Mouse (Mus musculus) naive thymus-derived CD4-positive, alpha-beta T cell, adult 5 months (primary cell): ENCODE data around the gene Gm42372. TPM values are rescaled to one million over a fixed set of nuclear protein-coding genes. Genes with fewer than 3 reads are reported as not detected.

ENCODE experiments used
- polyA plus RNA-seq: library from polyadenylated mRNA; unstranded; fragments of 100-300 nt; shearing (Covaris generic); gene quantifications from one replicate; pipeline ENCODE4 v1.2.1, GENCODE M21; 2017

The Gm42372 gene
- polyA plus RNA-seq = 1.2 TPM

DNA sequence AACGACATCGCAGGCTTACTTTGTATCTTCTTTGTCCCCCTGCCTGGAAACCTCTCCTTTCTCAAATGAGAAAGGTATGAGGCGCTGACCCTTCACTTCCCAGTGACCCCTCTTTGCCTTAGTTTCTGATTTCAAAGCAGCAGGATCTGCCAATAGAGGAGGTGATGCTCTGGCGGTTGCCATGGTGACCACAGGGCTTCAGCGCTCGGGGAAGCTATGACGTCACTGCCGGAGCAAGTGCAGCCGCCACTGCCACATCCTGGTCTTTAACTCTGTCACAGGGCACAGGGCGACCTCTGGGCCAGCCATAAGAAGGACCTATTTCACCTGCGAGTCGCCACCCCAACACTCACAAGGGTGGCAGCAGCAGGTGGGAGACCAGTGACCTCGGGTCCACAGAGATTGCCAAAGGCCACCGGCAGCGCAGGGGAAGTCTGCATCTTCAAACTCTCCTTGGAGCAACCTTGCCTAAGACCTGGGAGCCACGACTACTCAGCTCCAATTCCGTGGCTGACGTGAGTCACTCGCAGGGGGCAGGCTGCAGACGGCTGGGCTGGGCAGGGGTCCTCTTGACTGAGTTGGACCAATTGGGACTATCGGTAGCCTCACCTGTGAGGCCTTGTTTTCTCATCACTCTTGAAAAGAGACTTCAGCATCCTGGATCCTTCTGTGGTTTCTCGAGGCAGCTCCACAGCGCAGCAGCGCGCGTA lies at the start of gene Gm42372:
Gene Gm42372 (plus strand): TSS at position 228 of the 710 bp plus-strand sequence.

DNA sequence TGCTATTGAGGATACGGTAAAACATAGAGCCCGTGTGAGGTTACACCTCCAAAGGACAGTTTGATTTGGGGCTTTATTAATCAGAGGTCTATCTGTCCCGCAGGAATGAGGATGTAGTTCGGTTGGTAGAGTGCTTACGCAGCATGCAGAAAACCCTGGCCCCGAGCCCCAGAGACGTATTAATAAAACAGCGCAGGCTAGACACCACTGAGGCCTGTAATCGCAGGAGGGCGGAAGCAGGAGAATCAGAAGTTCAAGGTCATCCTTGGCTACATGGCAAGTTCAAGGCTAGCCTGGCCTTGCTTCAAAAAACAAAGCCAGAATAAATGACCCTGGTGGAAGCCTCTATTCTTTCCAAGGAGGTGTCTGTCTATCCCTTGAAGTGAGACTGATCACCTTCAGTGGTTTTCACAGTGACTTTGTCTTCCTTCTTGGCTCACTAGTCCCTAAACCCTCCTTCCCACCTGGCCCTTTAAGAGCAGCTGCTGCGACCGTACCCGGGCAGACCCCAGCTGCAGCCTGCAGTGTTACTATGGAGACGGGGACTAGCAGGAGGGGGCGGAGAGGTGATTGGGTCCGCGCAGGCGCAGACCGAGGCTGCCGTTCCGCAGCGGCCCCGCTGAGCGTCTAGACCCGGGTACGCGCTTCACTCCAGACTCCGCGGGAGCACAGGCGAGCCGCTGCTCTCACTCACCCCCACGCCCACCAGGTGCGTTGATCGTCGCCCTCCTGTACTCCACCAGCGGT lies 38.7 kb upstream of the Gm42372 start, which contains the start of gene Pnmal2:
Gene Pnmal2 (plus strand): TSS at position 622 of the 747 bp plus-strand sequence.

DNA sequence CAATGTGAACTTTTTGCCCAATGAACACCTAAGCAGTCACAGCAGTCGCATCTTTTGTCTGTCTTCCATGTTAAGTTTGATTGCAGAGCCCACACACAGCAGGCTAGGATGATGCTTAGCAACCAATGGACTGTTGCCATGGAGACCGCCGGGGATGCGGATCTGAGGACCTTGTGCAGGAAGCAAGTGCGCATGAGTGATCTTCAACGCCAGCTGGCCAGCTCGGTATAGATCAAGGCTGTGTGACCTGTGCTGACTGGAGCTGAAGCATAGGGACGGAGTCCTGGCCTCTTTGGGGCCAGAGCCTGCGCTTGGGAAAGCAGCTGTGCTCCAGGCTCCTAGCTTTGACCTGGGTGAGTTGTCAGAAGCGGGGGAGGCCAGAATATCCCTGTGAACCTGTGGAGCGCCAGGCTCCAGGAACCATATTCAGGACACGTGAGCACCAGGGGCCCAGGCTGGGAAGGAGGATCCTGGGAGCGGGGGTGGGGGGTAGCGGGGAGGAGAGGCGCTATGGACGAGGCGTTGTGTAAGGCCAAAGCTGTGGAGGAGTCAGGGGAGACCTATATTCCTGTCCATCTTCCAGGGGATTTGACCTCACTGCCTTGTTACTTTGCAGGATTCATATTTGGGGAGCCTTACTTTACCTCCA lies 23.2 kb upstream of the Gm42372 start, which contains the start of gene Pnmal1:
Gene Pnmal1 (plus strand): TSS at position 141 of the 649 bp plus-strand sequence.

DNA sequence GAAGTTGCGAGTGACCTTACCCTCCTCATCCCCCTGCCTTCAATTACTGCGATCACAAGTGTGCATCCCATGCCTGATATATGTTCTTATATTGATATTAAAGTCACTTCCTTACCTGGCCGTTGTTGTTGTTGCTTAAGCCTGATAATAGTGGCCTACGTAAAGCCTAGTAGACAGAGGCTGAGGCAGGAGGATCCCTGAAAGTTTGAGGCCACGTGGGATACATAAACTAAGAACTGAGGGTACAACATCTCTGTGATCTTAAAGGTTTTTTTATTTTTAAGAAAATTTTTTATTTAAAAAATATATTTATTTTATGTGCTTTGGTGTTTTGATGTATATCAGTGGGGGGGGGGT lies 9.5 kb downstream of the Gm42372 start, which contains the start of gene Ccdc8:
Gene Ccdc8 (plus strand): TSS at position 258 of the 357 bp plus-strand sequence.

DNA sequence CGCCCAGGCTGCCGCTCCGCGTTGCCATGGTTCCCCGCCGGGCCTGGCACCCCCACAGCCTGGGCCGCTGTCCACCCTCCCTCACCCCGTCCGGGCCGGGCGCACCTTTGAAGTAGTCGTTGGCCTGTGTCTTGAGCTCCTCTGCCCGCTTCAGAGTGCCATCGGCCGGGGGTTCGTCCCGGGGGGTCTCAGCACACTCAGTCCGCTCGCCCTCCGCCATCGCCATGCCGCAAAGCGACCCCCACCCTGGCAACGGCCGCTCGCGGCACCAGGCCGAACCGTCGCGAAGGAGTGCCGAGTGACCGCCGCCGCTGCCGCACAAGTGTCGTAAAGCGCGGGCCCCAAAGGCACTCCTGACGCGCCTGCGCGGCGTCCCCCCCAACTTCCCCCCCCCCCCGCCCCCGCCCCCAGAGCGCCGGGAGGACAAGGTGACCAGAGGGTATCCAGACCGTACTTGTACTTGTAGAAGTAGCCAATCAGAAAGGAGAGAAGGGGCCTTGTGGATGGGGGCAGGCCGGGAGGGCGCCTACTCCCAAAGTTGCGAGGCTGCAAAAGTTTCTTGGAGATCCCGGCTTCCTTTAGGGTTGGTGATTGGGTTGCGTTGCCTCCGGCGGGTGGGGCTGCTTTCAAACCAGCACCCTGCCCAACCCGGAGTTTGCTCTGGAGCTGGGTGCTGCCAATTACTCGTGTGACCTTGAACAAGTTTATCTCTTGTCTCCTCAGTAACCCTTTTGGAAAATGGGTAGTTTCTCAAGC lies 44.9 kb downstream of the Gm42372 start, which contains the start of gene Ppp5c:
Gene Ppp5c (minus strand): TSS at position 337 of the 756 bp plus-strand sequence.

Other genes with a start within 250 kb of the Gm42372 start
- 85.8 TPM for gene Ap2s1, start 244.7 kb upstream of the Gm42372 start, polyA plus RNA-seq
- gene Slc1a5, start 201.7 kb upstream of the Gm42372 start, polyA plus RNA-seq = 258 TPM
- gene Strn4, start 167.2 kb upstream of the Gm42372 start, polyA plus RNA-seq = 79.3 TPM
- 22.8 TPM for gene Fkrp, start 166.4 kb upstream of the Gm42372 start, polyA plus RNA-seq
- 220 TPM for gene Prkd2, start 140.2 kb upstream of the Gm42372 start, polyA plus RNA-seq
- 0.15 TPM for gene Dact3, start 107.8 kb upstream of the Gm42372 start, polyA plus RNA-seq
- not detected for gene Gng8, start 91.3 kb upstream of the Gm42372 start, polyA plus RNA-seq
- 4.1 TPM for gene Ptgir, start 76.6 kb upstream of the Gm42372 start, polyA plus RNA-seq
- 59.6 TPM for gene Calm3, start 59.0 kb upstream of the Gm42372 start, polyA plus RNA-seq
- gene Pnmal2, start 38.4 kb upstream of the Gm42372 start, polyA plus RNA-seq = not detected
- gene Pnmal1, start 23.4 kb upstream of the Gm42372 start, polyA plus RNA-seq = not detected
- 0.07 TPM for gene Ccdc8, start 9.6 kb downstream of the Gm42372 start, polyA plus RNA-seq
- 92.2 TPM for gene Ppp5c, start 44.8 kb downstream of the Gm42372 start, polyA plus RNA-seq
- gene Hif3a, start 79.3 kb downstream of the Gm42372 start, polyA plus RNA-seq = 0.27 TPM
- gene Psg16, start 91.0 kb downstream of the Gm42372 start, polyA plus RNA-seq = 0.39 TPM
- not detected for gene Ceacam3, start 167.2 kb downstream of the Gm42372 start, polyA plus RNA-seq
- not detected for gene Psg29, start 220.4 kb downstream of the Gm42372 start, polyA plus RNA-seq